Mouse (Mus musculus): Measurements from ENCODE around the gene Ppp1r9a.

Ppp1r9a gene

GRCm38 (mm10) chr6:4956651-4957050 lies 53.9 kb downstream of the Ppp1r9a start:
- DNase-seq (ENCODE audit: low read depth) = no peak

GRCm38 (mm10) chr6:4962197-4962596 lies 59.5 kb downstream of the Ppp1r9a start:
- DNase-seq (ENCODE audit: low read depth) = no peak

GRCm38 (mm10) chr6:4963049-4963448 lies 60.3 kb downstream of the Ppp1r9a start:
- DNase-seq (ENCODE audit: low read depth) = no peak

- DNase-seq (ENCODE audit: low read depth) = no peak
These were observed 64.5 kb downstream of the Ppp1r9a start for GRCm38 (mm10) chr6:4967236-4967635.

GRCm38 (mm10) chr6:4971229-4971628 lies 68.5 kb downstream of the Ppp1r9a start:
- DNase-seq (ENCODE audit: low read depth) = no peak

- no peak for DNase-seq (ENCODE audit: low read depth)
These were observed 70.1 kb downstream of the Ppp1r9a start for GRCm38 (mm10) chr6:4972808-4973207.

- DNase-seq (ENCODE audit: low read depth) = peak; percentile 69
These were observed 70.6 kb downstream of the Ppp1r9a start for GRCm38 (mm10) chr6:4973337-4973736.

- DNase-seq (ENCODE audit: low read depth) = no peak
These were observed 74.8 kb downstream of the Ppp1r9a start for GRCm38 (mm10) chr6:4977515-4977914.

- DNase-seq (ENCODE audit: low read depth) = peak; percentile 48
These were observed 75.5 kb downstream of the Ppp1r9a start for GRCm38 (mm10) chr6:4978249-4978648.

GRCm38 (mm10) chr6:4978897-4979296 lies 76.2 kb downstream of the Ppp1r9a start:
- peak; percentile 81 for DNase-seq (ENCODE audit: low read depth)

GRCm38 (mm10) chr6:4980113-4980512 lies 77.4 kb downstream of the Ppp1r9a start:
- no peak for DNase-seq (ENCODE audit: low read depth)

- no peak for DNase-seq (ENCODE audit: low read depth)
These were observed 80.0 kb downstream of the Ppp1r9a start for GRCm38 (mm10) chr6:4982686-4983162.

GRCm38 (mm10) chr6:4985668-4986067 lies 83.0 kb downstream of the Ppp1r9a start:
- DNase-seq (ENCODE audit: low read depth) = no peak

- no peak for DNase-seq (ENCODE audit: low read depth)
These were observed 84.4 kb downstream of the Ppp1r9a start for GRCm38 (mm10) chr6:4987084-4987483.

- no peak for DNase-seq (ENCODE audit: low read depth)
These were observed 86.0 kb downstream of the Ppp1r9a start for GRCm38 (mm10) chr6:4988688-4989087.

GRCm38 (mm10) chr6:4992308-4992707 lies 89.6 kb downstream of the Ppp1r9a start:
- DNase-seq (ENCODE audit: low read depth) = no peak

GRCm38 (mm10) chr6:4993600-4994160 lies 91.0 kb downstream of the Ppp1r9a start:
- DNase-seq (ENCODE audit: low read depth) = no peak

- no peak for DNase-seq (ENCODE audit: low read depth)
These were observed 91.6 kb downstream of the Ppp1r9a start for GRCm38 (mm10) chr6:4994161-4994919.

GRCm38 (mm10) chr6:4997599-4997998 lies 94.9 kb downstream of the Ppp1r9a start:
- no peak for DNase-seq (ENCODE audit: low read depth)

GRCm38 (mm10) chr6:4998929-4999328 lies 96.2 kb downstream of the Ppp1r9a start:
- DNase-seq (ENCODE audit: low read depth) = no peak

- no peak for DNase-seq (ENCODE audit: low read depth)
These were observed 98.1 kb downstream of the Ppp1r9a start for GRCm38 (mm10) chr6:5000788-5001187.

- no peak for DNase-seq (ENCODE audit: low read depth)
These were observed 103.0 kb downstream of the Ppp1r9a start for GRCm38 (mm10) chr6:5005491-5006275.

All from 416B (cell line).